Mouse (Mus musculus) lung, adult 2 months (tissue): Measurements from ENCODE around the gene Yif1b.

Experiments used
- CTCF ChIP-seq: fragments of 200-500 bp; IDR thresholded peaks from 2 replicates; pipeline ENCODE4 v1.5.1; 2011; ENCODE audit warnings: mild to moderate bottlenecking, low read length, control low read depth; ENCODE audit not compliant: insufficient read depth
- POLR2A ChIP-seq: fragments of 200-500 bp; IDR thresholded peaks from 2 replicates; pipeline ENCODE4 v1.6.1; 2011; ENCODE audit warnings: low read depth, mild to moderate bottlenecking, control low read depth, low read length, borderline replicate concordance; ENCODE audit errors: extremely low read depth

GRCm38 (mm10) chr7:29292458-29293098 is 54.4 kb downstream of the Yif1b start:
- TF ChIP-seq POLR2A (peak; percentile 21; the same call in 1 of the 2 replicates), CTCF (no peak)
